Mouse (Mus musculus) ES-Bruce4 (cell line): ENCODE data around the gene Dph6.

Source experiments
- CTCF ChIP-seq: IDR thresholded peaks from one replicate; pipeline ENCODE4 v1.8.1; 2011; ENCODE audit warnings: low read depth, low read length
- POLR2A ChIP-seq: IDR thresholded peaks from one replicate; pipeline ENCODE4 v1.8.1; 2011; ENCODE audit warnings: low read length; ENCODE audit not compliant: insufficient read depth

GRCm38 (mm10) chr2:114687081-114687480 is 32.3 kb upstream of the Dph6 start:
- TF ChIP-seq CTCF (no peak), POLR2A (no peak)
